Mouse (Mus musculus): ENCODE measurements around the gene Olfr126. TPM values are rescaled to one million over a fixed set of nuclear protein-coding genes. Genes with fewer than 3 reads are reported as not detected.

The Olfr126 gene
- total RNA-seq (2023): not detected

DNA sequence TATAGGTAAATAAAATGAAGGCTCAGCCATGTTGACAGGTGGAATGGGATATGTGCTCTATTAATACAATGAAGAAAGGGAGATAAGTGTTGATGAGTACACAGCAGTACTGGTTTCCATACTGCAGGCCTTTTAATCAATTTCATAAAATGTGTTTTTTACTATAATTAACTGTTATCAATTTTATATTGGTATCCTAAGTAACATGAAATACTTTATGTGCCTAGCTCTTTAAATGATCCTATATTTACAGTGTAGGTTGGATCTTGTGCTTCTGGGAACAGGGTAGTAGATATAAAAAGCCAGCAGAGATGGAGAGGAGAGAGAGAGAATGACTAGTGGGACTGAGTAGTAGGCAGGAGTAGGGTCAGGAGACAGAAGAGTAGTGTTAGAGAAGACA is at the start of gene Olfr126:
Gene Olfr126 (plus strand): TSS at position 301 of the 400 bp plus-strand sequence.

DNA sequence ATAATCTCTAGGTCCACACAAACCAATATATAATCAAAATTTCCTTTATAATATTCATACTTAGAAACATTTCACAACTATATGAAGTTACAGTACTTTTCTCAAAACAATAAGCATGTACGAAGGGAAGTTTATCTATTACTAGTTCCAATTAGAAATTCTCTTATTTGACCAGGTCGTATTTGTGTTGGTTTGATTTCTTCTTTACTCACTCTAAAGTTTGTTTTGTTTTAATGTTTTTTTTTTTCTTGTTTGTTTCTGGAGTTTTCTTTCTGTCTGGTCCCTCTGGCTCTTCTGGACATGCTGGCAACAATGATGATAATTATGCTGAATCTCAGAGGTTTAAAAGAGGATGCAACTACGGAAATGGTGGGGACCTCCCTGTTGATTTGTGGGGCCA is 47.7 kb upstream of the Olfr126 start, which contains the start of gene Olfr124:
Gene Olfr124 (plus strand): TSS at position 301 of the 400 bp plus-strand sequence.

DNA sequence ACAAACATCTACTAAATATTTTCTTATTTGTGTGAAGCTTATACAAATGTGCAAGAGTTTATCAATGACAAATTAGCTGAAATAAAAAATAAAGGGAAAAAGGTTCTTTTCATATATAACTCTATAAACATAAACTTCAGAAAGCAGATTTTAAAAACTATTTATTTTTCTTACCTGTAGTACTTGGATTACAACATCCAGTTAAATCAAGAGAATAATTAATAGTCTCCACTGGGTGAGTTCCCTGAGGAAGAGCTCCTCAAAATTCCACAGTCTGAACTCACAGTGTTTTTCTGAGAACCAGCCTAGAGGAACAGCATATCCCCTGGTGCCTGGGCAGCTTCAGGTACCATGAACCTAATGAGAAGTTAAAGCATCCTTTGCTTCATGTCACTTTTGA is 14.6 kb upstream of the Olfr126 start, which contains the start of gene Olfr125:
Gene Olfr125 (plus strand): TSS at position 301 of the 400 bp plus-strand sequence.

DNA sequence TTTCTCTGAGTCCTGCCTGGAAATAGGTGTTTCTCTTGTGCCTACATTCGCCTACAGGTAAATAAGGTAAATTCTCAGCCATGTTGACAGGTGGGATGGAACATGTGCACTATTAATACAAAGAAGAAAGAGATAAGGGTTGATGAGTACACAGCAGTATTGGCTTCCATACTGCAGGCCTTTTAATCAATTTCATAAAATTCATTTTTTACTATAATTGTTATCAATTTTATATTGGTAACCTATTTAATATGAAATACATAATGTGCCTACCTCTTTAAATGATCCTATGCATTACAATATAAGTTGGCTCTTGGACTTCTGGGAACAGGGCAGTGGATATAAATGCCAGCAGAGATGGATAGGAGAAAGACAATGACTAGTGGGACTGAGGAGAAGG is 52.9 kb downstream of the Olfr126 start, which contains the start of gene Olfr127:
Gene Olfr127 (plus strand): TSS at position 301 of the 400 bp plus-strand sequence.

Other genes with a start within 250 kb of the Olfr126 start
- not detected for gene Olfr115, start 220.4 kb upstream of the Olfr126 start, total RNA-seq (2023)
- not detected for gene Olfr116, start 220.3 kb upstream of the Olfr126 start, total RNA-seq (2023)
- not detected for gene Olfr117, start 183.7 kb upstream of the Olfr126 start, total RNA-seq (2023)
- gene Olfr118, start 180.5 kb upstream of the Olfr126 start, total RNA-seq (2023): not detected
- not detected for gene Olfr119, start 150.9 kb upstream of the Olfr126 start, total RNA-seq (2023)
- not detected for gene Olfr120, start 125.7 kb upstream of the Olfr126 start, total RNA-seq (2023)
- not detected for gene Olfr121, start 98.6 kb upstream of the Olfr126 start, total RNA-seq (2023)
- gene Olfr122, start 78.9 kb upstream of the Olfr126 start, total RNA-seq (2023): not detected
- gene Olfr123, start 54.0 kb upstream of the Olfr126 start, total RNA-seq (2023): not detected
- gene Olfr124, start 47.6 kb upstream of the Olfr126 start, total RNA-seq (2023): not detected
- not detected for gene Olfr125, start 14.5 kb upstream of the Olfr126 start, total RNA-seq (2023)
- gene Olfr127, start 53.0 kb downstream of the Olfr126 start, total RNA-seq (2023): not detected
- gene Olfr128, start 73.1 kb downstream of the Olfr126 start, total RNA-seq (2023): not detected
- not detected for gene Olfr761, start 105.6 kb downstream of the Olfr126 start, total RNA-seq (2023)
- gene Olfr129, start 212.6 kb downstream of the Olfr126 start, total RNA-seq (2023): not detected
- not detected for gene Olfr130, start 216.4 kb downstream of the Olfr126 start, total RNA-seq (2023)
- gene Olfr131, start 241.2 kb downstream of the Olfr126 start, total RNA-seq (2023): not detected

All from neutrophil, adult 59 days (primary cell).